Mouse (Mus musculus): ENCODE data around the gene Chrna9. TPM values are rescaled to one million over a fixed set of nuclear protein-coding genes. Genes with fewer than 3 reads are reported as not detected.
"Not testable (repeated sequence)": the region's sequence is repeated elsewhere in the genome, so short reads cannot be mapped to it uniquely, and the experiment has no call there.

Chrna9 gene
- total RNA-seq, 2 experiments from 2014 or later, result not detected

GRCm38 (mm10) chr5:65975731-65976130 lies 41.0 kb downstream of the Chrna9 start:
- DNase-seq (ENCODE audit: low spot score in 2 of 2), result no peak
- H3K27ac ChIP-seq, result no peak overlapping the region
- no peak for TF ChIP-seq CTCF (conservative IDR thresholded peaks at IDR 0.05)
- no peak overlapping the region for H3K4me3 ChIP-seq

- H3K27ac ChIP-seq, result no peak overlapping the region
- no peak overlapping the region for H3K4me3 ChIP-seq
- TF ChIP-seq CTCF (conservative IDR thresholded peaks at IDR 0.05), result no peak
- no peak for DNase-seq (ENCODE audit: low spot score in 2 of 2)
Measured at GRCm38 (mm10) chr5:65986426-65986825, 51.7 kb downstream of the Chrna9 start.

- H3K4me3 ChIP-seq; H3K27ac ChIP-seq; DNase-seq (ENCODE audit: low spot score in 2 of 2): not testable (repeated sequence)
Measured at GRCm38 (mm10) chr5:65987004-65987403, 52.3 kb downstream of the Chrna9 start.

- no peak overlapping the region for H3K27ac ChIP-seq
- no peak overlapping the region for H3K4me3 ChIP-seq
- no peak for TF ChIP-seq CTCF (conservative IDR thresholded peaks at IDR 0.05)
- DNase-seq (ENCODE audit: low spot score in 2 of 2), result no peak
Measured at GRCm38 (mm10) chr5:65991191-65991590, 56.5 kb downstream of the Chrna9 start.

GRCm38 (mm10) chr5:65994643-65995042 lies 59.9 kb downstream of the Chrna9 start:
- no peak for TF ChIP-seq CTCF (conservative IDR thresholded peaks at IDR 0.05)
- no peak for DNase-seq (ENCODE audit: low spot score in 2 of 2)
- Histone ChIP-seq H3K4me3 (no peak overlapping the region), H3K27ac (no peak overlapping the region)

- no peak overlapping the region for H3K4me3 ChIP-seq
- no peak overlapping the region for H3K27ac ChIP-seq
- DNase-seq (ENCODE audit: low spot score in 2 of 2), result no peak
- TF ChIP-seq CTCF (conservative IDR thresholded peaks at IDR 0.05), result no peak
Measured at GRCm38 (mm10) chr5:65997813-65998212, 63.1 kb downstream of the Chrna9 start.

GRCm38 (mm10) chr5:65999106-65999505 lies 64.4 kb downstream of the Chrna9 start:
- DNase-seq (ENCODE audit: low spot score in 2 of 2), result no peak
- Histone ChIP-seq H3K4me3 (no peak overlapping the region), H3K27ac (no peak overlapping the region)
- no peak for TF ChIP-seq CTCF (conservative IDR thresholded peaks at IDR 0.05)

GRCm38 (mm10) chr5:66000074-66000473 lies 65.4 kb downstream of the Chrna9 start:
- DNase-seq (ENCODE audit: low spot score in 2 of 2), result no peak
- Histone ChIP-seq H3K27ac (no peak overlapping the region), H3K4me3 (no peak overlapping the region)
- no peak for TF ChIP-seq CTCF (conservative IDR thresholded peaks at IDR 0.05)

- TF ChIP-seq CTCF (conservative IDR thresholded peaks at IDR 0.05), result no peak
- no peak overlapping the region for H3K4me3 ChIP-seq
- H3K27ac ChIP-seq, result no peak overlapping the region
- DNase-seq (ENCODE audit: low spot score in 2 of 2), result no peak
Measured at GRCm38 (mm10) chr5:66000567-66001125, 65.9 kb downstream of the Chrna9 start.

- no peak for DNase-seq (ENCODE audit: low spot score in 2 of 2)
- TF ChIP-seq CTCF (conservative IDR thresholded peaks at IDR 0.05), result no peak
- no peak overlapping the region for H3K4me3 ChIP-seq
Measured at GRCm38 (mm10) chr5:66001232-66001631, 66.5 kb downstream of the Chrna9 start.

GRCm38 (mm10) chr5:66004134-66004925 lies 69.6 kb downstream of the Chrna9 start, which contains the start of gene 9130230L23Rik:
TSS of gene 9130230L23Rik (minus strand) at chr5:66004285.
- Histone ChIP-seq H3K4me3 (no peak within 1 kb of the TSS), H3K27ac (no peak within 1 kb of the TSS)
- no peak for DNase-seq (ENCODE audit: low spot score in 2 of 2)
- TF ChIP-seq CTCF (conservative IDR thresholded peaks at IDR 0.05), result no peak

More at GRCm38 (mm10) chr5:66001232-66001631, 66.5 kb downstream of the Chrna9 start:
- no peak overlapping the region for H3K27ac ChIP-seq

- no peak for TF ChIP-seq CTCF (conservative IDR thresholded peaks at IDR 0.05)
- no peak overlapping the region for H3K4me3 ChIP-seq
- DNase-seq (ENCODE audit: low spot score in 2 of 2), result no peak
- H3K27ac ChIP-seq, result no peak overlapping the region
Measured at GRCm38 (mm10) chr5:66005041-66005678, 70.4 kb downstream of the Chrna9 start.

GRCm38 (mm10) chr5:66008245-66008967 lies 73.7 kb downstream of the Chrna9 start:
- no peak for TF ChIP-seq CTCF (conservative IDR thresholded peaks at IDR 0.05)
- DNase-seq (ENCODE audit: low spot score in 2 of 2), result no peak
- Histone ChIP-seq H3K4me3 (no peak overlapping the region), H3K27ac (no peak overlapping the region)
